Mouse (Mus musculus): ENCODE results near the gene Abcc5. TPM values are rescaled to one million over a fixed set of nuclear protein-coding genes. Genes with fewer than 3 reads are reported as not detected.
"Not testable (repeated sequence)": the region's sequence is repeated elsewhere in the genome, so short reads cannot be mapped to it uniquely, and the experiment has no call there.

Gene Abcc5
- total and polyA plus RNA-seq, 2 experiments from 2014 or later, result 26.0 to 64.3 TPM

DNA sequence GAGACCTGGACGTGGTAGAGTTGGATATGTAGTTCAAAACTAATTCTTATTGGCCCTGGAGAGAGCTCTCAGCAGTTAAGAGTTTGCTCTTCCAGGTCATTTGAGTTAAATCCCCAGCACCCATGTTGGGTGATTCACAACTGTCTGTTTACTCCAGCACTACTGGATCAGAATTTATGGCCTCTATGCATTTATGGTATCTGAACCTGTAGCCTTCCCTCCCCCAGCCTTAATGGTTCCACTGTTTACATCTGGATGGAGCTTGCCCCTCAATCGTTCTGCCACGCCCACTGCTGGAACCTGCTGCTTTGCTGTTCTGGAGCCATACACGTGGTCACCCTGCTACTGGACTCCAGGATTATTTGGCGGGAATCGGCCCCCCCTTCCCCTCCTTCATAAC lies 25.6 kb upstream of the Abcc5 start:
- H3K9me3 ChIP-seq (replicated peaks; ENCODE audit: control insufficient read depth, low read length), result no peaks in the 10 kb centered on the region
- ATAC-seq (ENCODE audit: insufficient read depth, low read depth), result no peak
- TF ChIP-seq EP300 (IDR thresholded peaks at IDR 0.05; ENCODE audit: low read depth) (no peak), CTCF (IDR thresholded peaks at IDR 0.05; ENCODE audit: low read depth) (no peak)
- 71% methylated on average over 6 of the region's 6 CpGs for WGBS
- DNase-seq (ENCODE audit: low spot score), result no peak
- H3K4me2 ChIP-seq (ENCODE audit: low read depth, low read length), result no peak overlapping the region
- H3K27ac ChIP-seq (ENCODE audit: low read depth), result no peak overlapping the region
- H3K4me1 ChIP-seq (ENCODE audit: control insufficient read depth, insufficient read depth), result no peaks in the 10 kb centered on the region
- no peak overlapping the region for H3K9ac ChIP-seq (replicated peaks; ENCODE audit: low read depth, low read length)
- H3K4me3 ChIP-seq (ENCODE audit: low read depth, low read length), result no peak overlapping the region
- no peaks in the 10 kb centered on the region for H3K27me3 ChIP-seq (ENCODE audit: control insufficient read depth, insufficient read depth, low read length)
- H3K36me3 ChIP-seq (replicated peaks; ENCODE audit: control insufficient read depth, insufficient read depth, low read length), result no peaks in the 10 kb centered on the region

DNA sequence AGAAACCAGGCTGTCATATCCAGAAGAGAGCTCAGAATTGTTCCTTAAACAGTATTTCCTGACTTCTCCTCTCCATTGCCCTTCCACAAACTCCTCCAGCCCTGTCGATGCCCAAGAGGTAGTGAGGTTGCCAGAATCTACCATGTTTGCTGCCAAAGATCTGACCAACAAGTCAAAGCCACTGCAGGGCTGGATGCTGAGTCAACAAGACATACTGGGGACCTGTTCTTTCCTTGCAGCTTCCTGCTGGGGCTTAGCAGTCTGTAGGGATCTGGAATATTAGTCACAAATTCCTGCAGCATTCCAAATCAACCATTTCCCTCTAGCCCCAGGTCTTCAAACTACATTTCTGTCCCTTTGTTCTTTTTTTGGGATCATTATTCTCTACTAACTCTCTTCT lies 19.7 kb upstream of the Abcc5 start:
- Histone ChIP-seq H3K9me3 (replicated peaks; ENCODE audit: control insufficient read depth, low read length) (no peaks in the 10 kb centered on the region), H3K4me3 (ENCODE audit: low read depth, low read length) (no peak overlapping the region), H3K9ac (replicated peaks; ENCODE audit: low read depth, low read length) (no peak overlapping the region), H3K36me3 (replicated peaks; ENCODE audit: control insufficient read depth, insufficient read depth, low read length) (no peaks in the 10 kb centered on the region), H3K4me2 (ENCODE audit: low read depth, low read length) (no peak overlapping the region), H3K4me1 (ENCODE audit: control insufficient read depth, insufficient read depth) (no peaks in the 10 kb centered on the region), H3K27me3 (ENCODE audit: control insufficient read depth, insufficient read depth, low read length) (no peaks in the 10 kb centered on the region), H3K27ac (ENCODE audit: low read depth) (no peak overlapping the region)
- no peak for DNase-seq (ENCODE audit: low spot score)
- 70% methylated on average over 1 of the region's 1 CpGs for WGBS
- no peak for ATAC-seq (ENCODE audit: insufficient read depth, low read depth)
- TF ChIP-seq CTCF (IDR thresholded peaks at IDR 0.05; ENCODE audit: low read depth) (no peak), EP300 (IDR thresholded peaks at IDR 0.05; ENCODE audit: low read depth) (no peak)

DNA sequence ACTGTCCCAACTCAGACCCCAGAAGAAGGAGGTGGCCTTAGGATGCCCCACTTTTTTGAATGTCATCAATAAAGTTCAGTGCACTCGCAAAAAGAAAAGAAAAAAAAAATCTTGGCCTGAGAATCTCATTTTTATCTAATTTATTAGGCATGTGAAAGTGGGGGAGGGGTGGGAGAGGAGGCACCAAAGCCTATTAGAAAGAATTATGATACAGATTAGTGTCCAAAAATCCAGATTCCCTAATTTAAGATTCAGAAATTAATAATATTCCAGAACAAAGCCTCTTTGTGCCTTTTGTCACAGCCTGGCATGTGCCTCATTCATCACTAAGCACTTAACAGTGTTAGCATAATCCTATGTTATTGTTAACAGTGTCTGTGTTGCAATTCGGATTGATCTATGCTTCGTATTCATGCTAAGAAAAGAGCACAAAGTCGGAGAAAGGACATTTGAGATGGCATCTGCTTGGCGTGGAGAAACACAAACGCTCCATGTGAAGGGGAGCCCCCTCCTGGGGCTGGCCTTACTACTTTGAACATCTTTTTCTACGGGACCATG lies 18.7 kb upstream of the Abcc5 start:
- Histone ChIP-seq H3K36me3 (replicated peaks; ENCODE audit: control insufficient read depth, insufficient read depth, low read length) (no peaks in the 10 kb centered on the region), H3K9ac (replicated peaks; ENCODE audit: low read depth, low read length) (no peak overlapping the region), H3K4me3 (ENCODE audit: low read depth, low read length) (no peak overlapping the region), H3K4me2 (ENCODE audit: low read depth, low read length) (no peak overlapping the region), H3K9me3 (replicated peaks; ENCODE audit: control insufficient read depth, low read length) (no peaks in the 10 kb centered on the region), H3K4me1 (ENCODE audit: control insufficient read depth, insufficient read depth) (no peaks in the 10 kb centered on the region), H3K27me3 (ENCODE audit: control insufficient read depth, insufficient read depth, low read length) (no peaks in the 10 kb centered on the region), H3K27ac (ENCODE audit: low read depth) (no peak overlapping the region)
- ATAC-seq (ENCODE audit: insufficient read depth, low read depth) (no peak), DNase-seq (ENCODE audit: low spot score) (no peak)
- TF ChIP-seq EP300 (IDR thresholded peaks at IDR 0.05; ENCODE audit: low read depth) (no peak), CTCF (IDR thresholded peaks at IDR 0.05; ENCODE audit: low read depth) (no peak)
- WGBS, result 63% methylated on average over 7 of the region's 7 CpGs

DNA sequence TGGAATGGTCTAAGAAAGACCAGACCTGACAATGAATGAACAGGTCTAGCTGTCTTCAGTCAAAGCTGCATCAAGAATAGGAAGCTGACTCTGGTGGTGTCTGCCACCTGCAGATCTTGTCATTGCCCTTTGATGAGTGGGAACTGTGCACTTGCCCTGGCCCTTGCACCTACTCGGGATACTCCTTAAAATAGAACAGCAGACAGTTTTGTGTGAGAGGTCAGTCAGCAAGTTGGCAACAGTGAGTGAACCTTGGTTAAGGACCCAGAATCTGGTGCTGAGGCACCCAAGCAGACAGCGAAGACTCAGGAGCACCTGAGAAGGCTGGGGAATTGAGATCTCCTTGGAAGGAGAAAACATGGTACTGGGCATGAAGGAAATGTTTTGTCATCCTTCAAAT lies 16.7 kb upstream of the Abcc5 start:
- H3K9me3 ChIP-seq (replicated peaks; ENCODE audit: control insufficient read depth, low read length), result no peaks in the 10 kb centered on the region
- 47% methylated on average over 2 of the region's 2 CpGs for WGBS
- no peak for TF ChIP-seq EP300 (IDR thresholded peaks at IDR 0.05; ENCODE audit: low read depth)
- TF ChIP-seq CTCF (IDR thresholded peaks at IDR 0.05; ENCODE audit: low read depth), result no peak
- H3K27me3 ChIP-seq (ENCODE audit: control insufficient read depth, insufficient read depth, low read length), result no peaks in the 10 kb centered on the region
- H3K36me3 ChIP-seq (replicated peaks; ENCODE audit: control insufficient read depth, insufficient read depth, low read length), result no peaks in the 10 kb centered on the region
- no peak for DNase-seq (ENCODE audit: low spot score)
- H3K27ac ChIP-seq (ENCODE audit: low read depth), result no peak overlapping the region
- no peak overlapping the region for H3K4me2 ChIP-seq (ENCODE audit: low read depth, low read length)
- no peak for ATAC-seq (ENCODE audit: insufficient read depth, low read depth)
- H3K4me1 ChIP-seq (ENCODE audit: control insufficient read depth, insufficient read depth), result no peaks in the 10 kb centered on the region
- H3K9ac ChIP-seq (replicated peaks; ENCODE audit: low read depth, low read length), result no peak overlapping the region
- H3K4me3 ChIP-seq (ENCODE audit: low read depth, low read length), result no peak overlapping the region

DNA sequence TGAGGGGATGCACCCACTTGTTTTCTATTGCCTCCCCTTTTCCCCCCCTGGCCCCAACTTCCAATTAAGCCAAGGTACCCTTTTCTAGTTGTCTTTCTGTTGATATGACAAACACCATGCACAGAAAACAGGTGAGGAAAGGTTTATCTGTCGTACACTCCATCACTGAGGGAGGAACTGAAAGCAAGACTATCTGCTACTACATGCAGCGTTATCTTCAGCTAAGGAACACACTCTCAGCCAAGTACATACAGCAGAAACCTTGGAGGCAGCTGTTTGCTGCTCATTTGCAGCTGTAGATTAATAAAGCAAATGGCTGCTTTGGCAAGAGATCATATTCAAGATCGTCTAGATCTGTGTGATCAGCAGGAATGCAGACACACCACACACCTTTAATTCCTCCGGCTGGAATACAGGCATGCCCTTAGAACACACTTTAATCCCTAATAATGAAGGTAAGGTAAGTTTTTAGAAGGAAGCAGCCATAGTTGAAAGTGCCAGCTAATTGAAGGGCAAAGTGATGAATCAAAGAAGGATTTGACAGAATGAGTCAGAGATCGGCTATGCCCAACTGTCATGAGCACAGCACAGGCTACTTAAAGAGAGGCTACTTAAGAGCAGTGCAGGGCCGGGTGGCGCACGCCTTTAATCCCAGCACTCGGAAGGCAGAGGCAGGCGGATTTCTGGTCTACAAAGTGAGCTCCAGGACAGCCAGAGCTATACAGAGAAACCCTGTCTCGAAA lies 12.7 kb upstream of the Abcc5 start:
- DNase-seq (ENCODE audit: low spot score), result no peak
- ATAC-seq (ENCODE audit: insufficient read depth, low read depth), result no peak
- H3K4me1 ChIP-seq (ENCODE audit: control insufficient read depth, insufficient read depth), result no peaks in the 10 kb centered on the region
- WGBS, result 65% methylated on average over 11 of the region's 11 CpGs
- no peak overlapping the region for H3K27ac ChIP-seq (ENCODE audit: low read depth)
- H3K9me3 ChIP-seq (replicated peaks; ENCODE audit: control insufficient read depth, low read length), result no peaks in the 10 kb centered on the region
- no peaks in the 10 kb centered on the region for H3K36me3 ChIP-seq (replicated peaks; ENCODE audit: control insufficient read depth, insufficient read depth, low read length)
- H3K4me2 ChIP-seq (ENCODE audit: low read depth, low read length), result no peak overlapping the region
- no peaks in the 10 kb centered on the region for H3K27me3 ChIP-seq (ENCODE audit: control insufficient read depth, insufficient read depth, low read length)
- TF ChIP-seq EP300 (IDR thresholded peaks at IDR 0.05; ENCODE audit: low read depth) (no peak), CTCF (IDR thresholded peaks at IDR 0.05; ENCODE audit: low read depth) (no peak)
- H3K9ac ChIP-seq (replicated peaks; ENCODE audit: low read depth, low read length), result no peak overlapping the region
- H3K4me3 ChIP-seq (ENCODE audit: low read depth, low read length), result no peak overlapping the region

DNA sequence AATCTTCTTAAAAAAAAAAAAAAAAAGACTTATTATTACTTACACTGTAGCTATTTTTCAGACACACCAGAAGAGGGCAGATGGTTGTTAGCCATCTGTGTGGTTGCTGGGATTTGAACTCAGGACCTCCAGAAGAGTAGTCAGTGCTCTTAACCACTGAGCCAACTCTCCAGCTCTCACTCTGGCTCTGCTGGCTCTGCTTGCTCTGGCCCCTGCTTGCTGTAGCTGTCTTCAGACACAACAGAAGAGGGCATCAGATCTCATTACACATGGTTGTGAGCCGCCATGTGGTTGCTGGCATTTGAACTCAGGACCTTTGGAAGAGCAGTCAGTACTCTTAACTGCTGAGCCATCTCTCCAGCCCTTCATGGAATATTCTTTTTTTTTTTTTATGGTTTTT lies 11.9 kb upstream of the Abcc5 start:
- H3K4me3 ChIP-seq (ENCODE audit: low read depth, low read length); H3K9me3 ChIP-seq (replicated peaks; ENCODE audit: control insufficient read depth, low read length); H3K27ac ChIP-seq (ENCODE audit: low read depth); H3K4me1 ChIP-seq (ENCODE audit: control insufficient read depth, insufficient read depth); H3K36me3 ChIP-seq (replicated peaks; ENCODE audit: control insufficient read depth, insufficient read depth, low read length); H3K9ac ChIP-seq (replicated peaks; ENCODE audit: low read depth, low read length); DNase-seq (ENCODE audit: low spot score); H3K4me2 ChIP-seq (ENCODE audit: low read depth, low read length); ATAC-seq (ENCODE audit: insufficient read depth, low read depth); H3K27me3 ChIP-seq (ENCODE audit: control insufficient read depth, insufficient read depth, low read length): not testable (repeated sequence)
- WGBS, result 90% methylated on average over 1 of the region's 1 CpGs

Measured in heart, postnatal 0 days (tissue).